Mouse (Mus musculus): ENCODE data around the gene Tmem251.
A peak's percentile ranks its signal among the peaks of the same experiment; 100 is the strongest.

The Tmem251 gene

GRCm38 (mm10) chr12:102710851-102711375 lies 32.6 kb upstream of the Tmem251 start:
- DNase-seq (ENCODE audit: low read depth): no peak

- no peak for DNase-seq (ENCODE audit: low read depth)
These were observed 30.3 kb upstream of the Tmem251 start for GRCm38 (mm10) chr12:102713153-102713865.

- DNase-seq (ENCODE audit: low read depth): no peak
These were observed 29.4 kb upstream of the Tmem251 start for GRCm38 (mm10) chr12:102714116-102714515.

GRCm38 (mm10) chr12:102714654-102715395 lies 28.7 kb upstream of the Tmem251 start:
- DNase-seq (ENCODE audit: low read depth): no peak

GRCm38 (mm10) chr12:102719552-102720315 lies 23.8 kb upstream of the Tmem251 start:
- DNase-seq (ENCODE audit: low read depth): peak; percentile 82

GRCm38 (mm10) chr12:102722451-102722850 lies 21.1 kb upstream of the Tmem251 start:
- DNase-seq (ENCODE audit: low read depth): no peak

GRCm38 (mm10) chr12:102722966-102723365 lies 20.6 kb upstream of the Tmem251 start:
- DNase-seq (ENCODE audit: low read depth): no peak

- no peak for DNase-seq (ENCODE audit: low read depth)
These were observed 19.7 kb upstream of the Tmem251 start for GRCm38 (mm10) chr12:102723861-102724260.

GRCm38 (mm10) chr12:102725146-102725545 lies 18.4 kb upstream of the Tmem251 start:
- DNase-seq (ENCODE audit: low read depth): no peak

- no peak for DNase-seq (ENCODE audit: low read depth)
These were observed 17.8 kb upstream of the Tmem251 start for GRCm38 (mm10) chr12:102725761-102726175.

- no peak for DNase-seq (ENCODE audit: low read depth)
These were observed 13.4 kb upstream of the Tmem251 start for GRCm38 (mm10) chr12:102729855-102730797.

GRCm38 (mm10) chr12:102730798-102731619 lies 12.6 kb upstream of the Tmem251 start:
- no peak for DNase-seq (ENCODE audit: low read depth)

GRCm38 (mm10) chr12:102733381-102733780 lies 10.2 kb upstream of the Tmem251 start:
- peak; percentile 80 for DNase-seq (ENCODE audit: low read depth)

GRCm38 (mm10) chr12:102739096-102739495 lies 4.5 kb upstream of the Tmem251 start:
- no peak for DNase-seq (ENCODE audit: low read depth)

GRCm38 (mm10) chr12:102740285-102740684 lies 3.3 kb upstream of the Tmem251 start:
- DNase-seq (ENCODE audit: low read depth): peak; percentile 72

GRCm38 (mm10) chr12:102742056-102742455 lies 1.5 kb upstream of the Tmem251 start:
- no peak for DNase-seq (ENCODE audit: low read depth)

GRCm38 (mm10) chr12:102743036-102743588 lies 450 bp upstream of the Tmem251 start:
- DNase-seq (ENCODE audit: low read depth): no peak

GRCm38 (mm10) chr12:102744839-102745238 lies 1.3 kb downstream of the Tmem251 start:
- peak; percentile 80 for DNase-seq (ENCODE audit: low read depth)

- no peak for DNase-seq (ENCODE audit: low read depth)
These were observed 4.7 kb downstream of the Tmem251 start for GRCm38 (mm10) chr12:102748256-102748655.

GRCm38 (mm10) chr12:102756304-102756703 lies 12.7 kb downstream of the Tmem251 start:
- DNase-seq (ENCODE audit: low read depth): peak; percentile 70

Data from naive thymus-derived CD4-positive, alpha-beta T cell, adult 2 months (primary cell).